Mouse (Mus musculus) cerebellum, adult (tissue): Measurements from ENCODE around the gene Gria3.

ENCODE experiments used
- ATAC-seq: cut with Nextera tagmentation; 2 replicates; pipeline ENCODE4 v1.9.2; 2017; ENCODE audit warnings: mild to moderate bottlenecking, moderate library complexity, mixed read lengths; ENCODE audit not compliant: insufficient number of reproducible peaks, low FRiP score, low TSS enrichment

The Gria3 gene

GRCm38 (mm10) chrX:41562296-41563060 lies 161.8 kb downstream of the Gria3 start:
- ATAC-seq = no peak

GRCm38 (mm10) chrX:41564898-41565297 lies 164.2 kb downstream of the Gria3 start:
- no peak for ATAC-seq

DNA sequence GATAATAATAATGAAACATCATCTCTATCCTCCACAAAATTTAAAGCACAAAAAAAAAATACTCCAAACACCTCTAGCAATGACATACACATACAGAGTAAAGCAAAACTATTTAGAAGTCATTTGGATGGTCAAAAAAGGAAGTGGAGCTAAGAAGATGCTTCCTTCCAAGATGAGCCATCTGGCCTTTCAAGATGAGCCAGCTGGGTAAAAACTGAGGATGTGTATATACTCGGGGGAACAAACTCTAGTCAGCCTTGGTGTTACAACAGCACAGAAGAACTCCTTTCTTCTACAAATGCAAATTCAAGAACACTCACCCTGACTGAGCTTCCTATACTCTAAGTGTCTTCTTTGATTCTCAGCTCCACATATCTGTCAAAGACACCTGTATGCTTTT lies 172.4 kb downstream of the Gria3 start:
- no peak for ATAC-seq

DNA sequence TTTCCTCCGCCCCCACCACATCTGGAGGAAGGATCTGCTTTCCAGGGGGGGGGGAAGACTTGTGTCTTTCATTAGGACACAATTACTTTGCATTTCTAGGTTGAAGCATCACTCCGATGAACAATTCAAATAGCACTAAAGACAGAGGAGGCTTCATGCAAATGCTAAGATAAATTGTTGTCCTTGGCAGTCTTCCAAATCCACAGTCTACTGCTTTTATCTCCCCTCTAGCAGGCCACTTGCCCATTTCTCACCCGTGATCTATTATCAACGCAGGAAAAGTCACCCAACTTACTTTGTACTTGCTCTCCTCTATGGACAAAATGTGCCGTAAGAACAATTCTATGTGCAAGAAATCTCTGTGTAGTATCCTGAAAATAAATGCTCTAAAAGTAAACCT lies 178.1 kb downstream of the Gria3 start:
- ATAC-seq = no peak

GRCm38 (mm10) chrX:41587692-41588091 lies 187.0 kb downstream of the Gria3 start:
- no peak for ATAC-seq

DNA sequence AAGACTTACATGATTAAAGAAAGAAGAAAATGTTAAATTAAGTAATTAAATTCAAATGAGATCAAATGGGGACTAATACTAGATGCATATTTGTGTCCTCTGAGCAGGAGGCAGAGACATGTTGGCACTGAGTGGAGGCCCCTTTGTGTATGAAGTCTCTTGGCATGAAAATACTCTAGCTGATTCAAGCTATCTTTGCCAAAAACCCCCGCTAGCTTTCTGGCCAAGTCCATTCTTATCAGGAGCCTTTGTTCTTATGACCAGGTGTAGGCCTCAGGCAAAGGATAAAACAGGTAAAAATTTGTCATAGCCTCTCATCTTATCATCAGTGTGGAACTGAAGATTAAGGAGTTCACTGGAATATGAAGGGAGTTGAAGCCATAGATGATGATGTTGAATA lies 206.5 kb downstream of the Gria3 start:
- ATAC-seq = no peak

- no peak for ATAC-seq
These were observed 214.3 kb downstream of the Gria3 start for GRCm38 (mm10) chrX:41614920-41615319.

- ATAC-seq = no peak
These were observed 216.3 kb downstream of the Gria3 start for GRCm38 (mm10) chrX:41616928-41617327.

- ATAC-seq = no peak
These were observed 217.7 kb downstream of the Gria3 start for GRCm38 (mm10) chrX:41618396-41618795.

DNA sequence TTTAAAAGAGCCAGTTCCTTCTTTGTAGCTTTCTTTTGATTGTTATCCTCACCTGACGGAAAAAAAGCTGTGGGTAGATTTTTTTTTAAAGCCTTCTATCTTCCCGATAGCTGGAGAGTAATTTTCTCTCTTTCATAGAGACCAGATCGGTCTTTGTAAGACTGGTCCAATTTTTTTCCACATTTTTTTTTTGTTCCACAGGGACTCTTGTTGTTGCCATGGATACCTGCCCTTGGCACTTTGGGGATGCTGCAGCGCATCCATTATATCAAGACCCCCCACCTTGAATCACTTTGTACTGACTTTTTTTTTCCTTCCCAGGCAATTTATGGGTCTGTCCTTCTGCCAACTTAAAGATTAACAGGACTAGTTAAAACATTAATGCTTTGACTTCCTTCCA lies 232.9 kb downstream of the Gria3 start:
- no peak for ATAC-seq

- no peak for ATAC-seq
These were observed 244.3 kb downstream of the Gria3 start for GRCm38 (mm10) chrX:41644954-41645353.

GRCm38 (mm10) chrX:41657791-41658190 lies 257.1 kb downstream of the Gria3 start:
- ATAC-seq = no peak

GRCm38 (mm10) chrX:41688869-41689268 lies 288.2 kb downstream of the Gria3 start:
- no peak for ATAC-seq

DNA sequence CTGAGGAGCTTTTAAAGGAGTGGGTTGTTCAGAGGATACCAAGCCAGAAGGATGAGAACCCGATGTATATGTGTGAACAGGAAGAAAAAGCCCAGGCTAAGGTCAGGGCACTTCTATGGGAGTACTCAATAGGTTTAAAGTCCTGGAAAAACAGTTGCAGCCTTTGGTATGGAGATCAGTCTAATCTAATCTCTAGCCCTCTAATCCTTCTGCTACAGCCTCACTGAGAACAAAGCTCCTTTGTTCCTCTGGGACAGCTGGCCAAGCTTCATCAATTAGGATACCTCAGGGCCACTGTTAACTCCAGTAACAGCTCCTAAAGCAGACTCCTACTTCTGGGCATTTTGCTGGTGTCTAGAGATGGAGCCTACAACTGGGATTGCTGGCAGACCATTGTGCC lies 291.4 kb downstream of the Gria3 start:
- no peak for ATAC-seq
